Mouse (Mus musculus) duodenum, adult 2 months (tissue): Measurements from ENCODE around the gene Fam136a. TPM values are rescaled to one million over a fixed set of nuclear protein-coding genes. Genes with fewer than 3 reads are reported as not detected.

Source experiments
- polyA plus RNA-seq: library from polyadenylated mRNA; depleted of rRNA; stranded (reverse); fragments of >200 nt; gene quantifications from 2 replicates; pipeline ENCODE4 v1.2.3, GENCODE M21; 2012; ENCODE audit warnings: low replicate concordance; rRNA removed

Gene Fam136a
- polyA plus RNA-seq, result 11.2 and 22.5 TPM in 2 replicates

DNA sequence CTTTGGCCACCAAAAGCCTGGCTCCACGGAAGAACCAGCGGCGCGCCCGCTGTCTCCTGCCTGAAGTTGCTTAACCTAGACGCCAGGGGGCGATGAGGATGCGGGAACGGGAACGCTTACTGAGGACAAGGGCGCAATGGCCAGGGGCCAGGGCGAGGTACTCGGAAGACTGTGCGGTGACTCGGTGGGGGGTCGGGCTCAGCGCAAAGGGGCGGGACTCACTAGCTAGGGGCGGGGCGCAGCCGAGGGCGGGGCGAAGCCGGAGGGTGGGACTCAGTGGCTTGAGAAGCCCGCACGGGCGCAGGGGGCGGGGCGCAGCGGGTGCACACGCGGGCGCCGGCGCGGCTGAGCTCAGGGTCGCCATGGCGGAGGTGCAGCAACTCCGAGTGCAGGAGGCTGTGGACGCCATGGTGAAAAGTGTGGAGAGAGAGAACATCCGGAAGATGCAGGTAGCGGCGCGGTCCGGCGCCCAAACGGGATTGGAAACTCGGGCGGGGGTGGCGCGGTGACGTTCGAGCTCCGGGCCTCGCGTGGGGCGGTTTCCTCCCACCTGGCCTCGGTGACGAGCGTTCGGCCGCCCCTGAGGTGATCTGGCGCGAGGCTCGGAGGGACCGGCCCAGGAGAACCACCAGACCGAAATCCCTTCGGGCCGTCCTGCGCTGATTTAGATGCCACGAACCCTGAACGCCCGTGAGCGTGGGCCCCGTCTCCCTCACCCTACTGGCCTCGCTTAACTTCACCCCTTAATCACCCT, at the start of gene Fam136a:
Gene Fam136a (plus strand): TSS at position 276 of the 754 bp plus-strand sequence.

GRCm38 (mm10) chr6:86370764-86371339, 5.4 kb downstream of the Fam136a start, which contains the start of gene Snrpg:
Gene Snrpg, plus strand, starts transcription at chr6:86371304.

DNA sequence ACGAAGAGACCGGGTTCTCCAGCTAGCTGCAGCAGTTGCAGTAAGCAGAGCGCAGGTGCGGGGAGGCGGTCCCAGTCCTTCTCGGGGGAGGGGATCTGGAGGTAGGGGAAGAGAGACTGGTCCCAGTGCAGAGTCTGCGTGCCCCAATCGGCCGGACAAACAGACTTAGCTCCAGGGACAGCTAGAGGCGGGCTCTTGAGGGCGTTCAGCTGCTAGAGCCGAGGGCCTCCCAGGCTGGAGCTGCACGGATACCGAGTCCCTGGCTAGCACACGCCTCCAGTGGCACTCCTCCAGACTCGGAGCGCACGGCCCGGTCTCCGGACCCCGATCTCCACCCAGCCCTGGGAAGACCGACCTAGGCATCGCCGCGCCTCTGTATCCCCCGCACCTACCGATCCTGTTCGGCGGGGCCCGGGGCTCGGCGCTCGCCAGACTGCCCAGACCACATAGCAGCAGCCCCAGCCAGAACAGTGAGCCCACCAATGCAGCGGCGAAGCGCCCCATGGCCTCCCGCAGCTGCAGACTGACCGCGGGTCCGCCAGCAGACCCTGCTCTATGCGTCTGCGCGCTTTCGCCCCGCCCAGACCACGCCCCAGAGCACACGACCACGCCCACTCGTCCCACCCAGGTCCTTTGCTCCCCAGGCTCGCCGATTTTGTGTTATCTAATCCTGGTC, 31.3 kb downstream of the Fam136a start, which contains the start of gene Pcyox1:
Gene Pcyox1 (minus strand): TSS at position 574 of the 676 bp plus-strand sequence.

DNA sequence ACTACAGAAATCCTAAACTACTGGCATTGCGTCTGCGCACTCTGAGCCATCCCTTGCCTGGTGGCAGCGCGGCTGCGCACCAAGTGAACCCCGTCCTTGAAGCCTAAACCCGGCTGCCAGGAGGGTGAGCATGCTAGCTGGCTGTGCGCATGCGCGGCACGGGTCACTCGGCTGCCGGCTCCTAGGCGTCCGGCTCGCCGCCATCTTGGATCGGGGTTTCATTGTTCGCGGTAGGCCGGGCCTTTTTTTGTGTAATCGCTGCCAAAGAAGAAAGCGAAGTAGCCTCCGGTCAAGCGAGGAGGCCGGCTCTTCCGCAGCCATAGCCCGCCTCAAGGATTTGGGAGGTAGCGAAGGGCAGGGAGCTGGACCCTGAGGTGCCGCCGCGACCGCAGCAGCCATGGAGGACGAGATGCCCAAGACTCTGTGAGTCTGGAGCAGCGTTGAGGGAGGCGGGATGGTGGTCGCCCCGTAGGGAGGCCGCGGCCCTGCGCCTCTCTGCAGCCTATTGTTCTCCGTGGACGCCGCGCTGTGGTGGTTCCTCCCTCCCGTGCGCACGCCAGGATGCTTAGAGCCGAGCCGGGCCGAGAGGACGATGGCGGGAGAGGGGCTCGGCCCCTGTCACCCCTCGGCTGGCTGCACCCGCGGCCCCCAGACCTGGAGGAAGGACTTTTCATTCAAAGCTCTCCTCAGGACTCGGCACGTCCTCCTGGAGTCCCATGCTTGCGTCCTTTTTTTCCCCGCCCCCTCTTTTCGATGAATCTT, 38.8 kb downstream of the Fam136a start, which contains the start of gene Tia1:
Gene Tia1 (plus strand): TSS at position 120 of the 762 bp plus-strand sequence.

Other genes with a start within 250 kb of the Fam136a start
- 8.8 and 9.8 TPM in 2 replicates for gene Tgfa, start 170.4 kb upstream of the Fam136a start, polyA plus RNA-seq
- 14.8 and 19.4 TPM in 2 replicates for gene Snrpg, start 5.7 kb downstream of the Fam136a start, polyA plus RNA-seq
- gene Pcyox1, start 31.5 kb downstream of the Fam136a start, polyA plus RNA-seq, result 9.1 and 18.0 TPM in 2 replicates
- gene Tia1, start 38.6 kb downstream of the Fam136a start, polyA plus RNA-seq, result 4.5 and 6.7 TPM in 2 replicates
- gene Gm44790, start 61.0 kb downstream of the Fam136a start, polyA plus RNA-seq, result 2.9 and 3.0 TPM in 2 replicates
- 2.6 and 4.9 TPM in 2 replicates for gene C87436, start 72.7 kb downstream of the Fam136a start, polyA plus RNA-seq
- gene Pcbp1, start 160.7 kb downstream of the Fam136a start, polyA plus RNA-seq, result 283 and 294 TPM in 2 replicates